Mouse (Mus musculus) brain, embryonic 14.5 days (tissue): Measurements from ENCODE around the gene Krt8. TPM values are rescaled to one million over a fixed set of nuclear protein-coding genes. Genes with fewer than 3 reads are reported as not detected.

Experiments used
- DNase-seq: peaks from one replicate; pipeline ENCODE4 v3.0.0-alpha.2; 2011; ENCODE audit warnings: low read depth
- CTCF ChIP-seq: fragments of 200-500 bp; IDR thresholded peaks from 2 replicates; pipeline ENCODE4 v1.5.1; 2012; ENCODE audit warnings: inconsistent platforms, mild to moderate bottlenecking, moderate library complexity, borderline replicate concordance; ENCODE audit not compliant: insufficient read depth, insufficient read length; ENCODE audit errors: extremely low read depth
- POLR2A ChIP-seq: fragments of 200-500 bp; IDR thresholded peaks from 2 replicates; pipeline ENCODE4 v1.6.1; 2012; ENCODE audit warnings: mild to moderate bottlenecking, inconsistent platforms, borderline replicate concordance; ENCODE audit not compliant: poor library complexity, insufficient read depth, insufficient read length, severe bottlenecking; ENCODE audit errors: extremely low read depth
- polyA plus RNA-seq: library from polyadenylated mRNA; depleted of rRNA; stranded (reverse); fragments of >200 nt; gene quantifications from 2 replicates; pipeline ENCODE4 v1.2.3, GENCODE M21; 2012

Krt8 gene
- polyA plus RNA-seq, 1 experiment = 3.7 TPM

- no peak for DNase-seq
- no peak for TF ChIP-seq POLR2A
- no peak for TF ChIP-seq CTCF
Observed at GRCm38 (mm10) chr15:101984746-101985145, 19.5 kb downstream of the Krt8 start.

GRCm38 (mm10) chr15:101983949-101984601, 20.2 kb downstream of the Krt8 start:
- peak; percentile 98 for DNase-seq
- peak; percentile 96 for TF ChIP-seq CTCF
- TF ChIP-seq POLR2A = no peak

- no peak for DNase-seq
- no peak for TF ChIP-seq POLR2A
- peak; percentile 17; the same call in 1 of the 2 replicates for TF ChIP-seq CTCF
Observed at GRCm38 (mm10) chr15:101983315-101983948, 20.9 kb downstream of the Krt8 start.

GRCm38 (mm10) chr15:101980849-101981248, 23.4 kb downstream of the Krt8 start:
- TF ChIP-seq POLR2A (no peak), CTCF (no peak)
- no peak for DNase-seq

GRCm38 (mm10) chr15:101977043-101977726, 27.1 kb downstream of the Krt8 start:
- peak; percentile 85 for DNase-seq
- TF ChIP-seq POLR2A (no peak), CTCF (no peak)

GRCm38 (mm10) chr15:101976641-101977040, 27.6 kb downstream of the Krt8 start:
- DNase-seq = no peak
- TF ChIP-seq CTCF (no peak), POLR2A (no peak)

- no peak for TF ChIP-seq POLR2A
- TF ChIP-seq CTCF = no peak
- DNase-seq = no peak
Observed at GRCm38 (mm10) chr15:101976023-101976422, 28.3 kb downstream of the Krt8 start.

- no peak for TF ChIP-seq CTCF
- no peak for TF ChIP-seq POLR2A
Observed at GRCm38 (mm10) chr15:101974083-101974845, 30.0 kb downstream of the Krt8 start.

GRCm38 (mm10) chr15:101973414-101974077, 30.7 kb downstream of the Krt8 start:
- TF ChIP-seq CTCF = peak; percentile 99
- TF ChIP-seq POLR2A = no peak
- DNase-seq = peak; percentile 93

More at GRCm38 (mm10) chr15:101974083-101974845, 30.0 kb downstream of the Krt8 start:
- DNase-seq = no peak

- TF ChIP-seq POLR2A = no peak
- TF ChIP-seq CTCF = peak; percentile 81
Observed at GRCm38 (mm10) chr15:101970536-101970935, 33.7 kb downstream of the Krt8 start.

GRCm38 (mm10) chr15:101966808-101967207, 37.5 kb downstream of the Krt8 start:
- no peak for TF ChIP-seq POLR2A
- no peak for TF ChIP-seq CTCF
- DNase-seq = no peak

More at GRCm38 (mm10) chr15:101970536-101970935, 33.7 kb downstream of the Krt8 start:
- DNase-seq = peak; percentile 60

GRCm38 (mm10) chr15:101958891-101959290, 45.4 kb downstream of the Krt8 start:
- peak; percentile 29 for DNase-seq
- TF ChIP-seq CTCF = no peak
- TF ChIP-seq POLR2A = no peak
